Mouse (Mus musculus): ENCODE measurements at regions not wholly inside any gene's neighbourhood (a gene's known extent, or its start where the extent isn't known, plus 50 kb on each side); places are given as distances from the start of the nearest gene placed in this dataset.

DNA sequence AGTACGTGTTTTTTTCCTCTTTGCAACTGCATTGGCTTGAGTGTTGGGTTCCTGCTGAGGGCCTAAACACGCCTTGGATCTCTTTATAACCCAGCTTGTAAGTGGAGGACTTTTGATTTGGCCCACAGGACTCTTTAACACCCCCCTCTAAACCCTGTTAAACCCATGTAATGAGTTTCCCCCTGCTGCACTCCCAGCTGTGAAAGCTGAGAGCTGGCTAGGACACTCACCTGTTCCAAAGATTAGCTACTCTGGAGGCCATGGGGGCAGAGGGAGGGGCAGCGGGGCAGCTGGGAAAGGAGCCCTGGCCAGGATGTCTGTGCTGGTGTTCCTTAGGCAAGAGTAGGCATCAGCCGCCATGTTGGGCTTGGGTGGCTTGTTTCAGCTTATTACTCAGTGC, 128.7 kb upstream of the Irx3 start:
- Histone ChIP-seq H3K4me1 (replicated peaks) (no peaks in the 10 kb centered on the region), H3K36me3 (replicated peaks) (no peaks in the 10 kb centered on the region), H3K27me3 (peaks cover 13% of the 10 kb centered on the region; the same call in 1 of the 2 replicates), H3K4me3 (replicated peaks) (no peak overlapping the region), H3K9ac (no peak overlapping the region), H3K9me3 (replicated peaks) (no peaks in the 10 kb centered on the region), H3K27ac (replicated peaks) (no peak overlapping the region), H3K4me2 (no peak overlapping the region)
- WGBS (ENCODE audit: insufficient replicate concordance): 55% methylated on average over 4 of the region's 4 CpGs
- no peak for ATAC-seq (ENCODE audit: insufficient read depth)

DNA sequence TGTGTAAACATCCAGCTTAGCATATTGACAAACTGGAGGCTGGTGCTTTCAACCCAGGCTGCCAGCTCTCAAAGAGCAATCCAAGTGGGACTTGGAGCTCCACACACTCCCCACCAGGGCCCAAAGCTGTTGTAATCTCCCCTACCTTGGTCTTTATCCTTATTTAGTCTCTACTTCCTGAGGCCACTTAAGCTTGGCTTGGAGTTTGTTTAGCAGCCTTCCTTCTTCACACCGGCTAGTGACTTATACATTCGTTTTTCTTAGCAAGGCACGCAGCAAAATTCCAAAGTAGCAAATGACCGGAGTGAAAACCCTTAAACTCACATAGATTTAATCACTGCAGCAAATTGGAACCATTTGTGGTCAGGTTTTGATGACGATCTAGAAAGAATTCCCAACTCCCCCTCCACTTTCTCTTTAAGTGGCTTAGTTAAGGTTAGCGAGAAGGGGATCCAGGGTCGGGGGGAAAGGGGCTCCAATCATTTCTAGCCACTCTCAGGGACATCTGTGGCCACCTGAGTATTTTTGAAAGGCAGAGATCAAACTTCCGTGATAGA, 124.2 kb upstream of the Irx3 start:
- no peak overlapping the region for H3K9ac ChIP-seq
- peaks cover 13% of the 10 kb centered on the region; the same call in 1 of the 2 replicates for H3K27me3 ChIP-seq
- 57% methylated on average over 8 of the region's 8 CpGs for WGBS (ENCODE audit: insufficient replicate concordance)
- no peak overlapping the region for H3K4me3 ChIP-seq (replicated peaks)
- no peak overlapping the region for H3K27ac ChIP-seq (replicated peaks)
- no peaks in the 10 kb centered on the region for H3K9me3 ChIP-seq (replicated peaks)
- no peak overlapping the region for H3K4me2 ChIP-seq
- ATAC-seq (ENCODE audit: insufficient read depth): no peak
- no peaks in the 10 kb centered on the region for H3K36me3 ChIP-seq (replicated peaks)
- peaks cover 9% of the 10 kb centered on the region; the same call in 1 of the 2 replicates for H3K4me1 ChIP-seq (replicated peaks)

DNA sequence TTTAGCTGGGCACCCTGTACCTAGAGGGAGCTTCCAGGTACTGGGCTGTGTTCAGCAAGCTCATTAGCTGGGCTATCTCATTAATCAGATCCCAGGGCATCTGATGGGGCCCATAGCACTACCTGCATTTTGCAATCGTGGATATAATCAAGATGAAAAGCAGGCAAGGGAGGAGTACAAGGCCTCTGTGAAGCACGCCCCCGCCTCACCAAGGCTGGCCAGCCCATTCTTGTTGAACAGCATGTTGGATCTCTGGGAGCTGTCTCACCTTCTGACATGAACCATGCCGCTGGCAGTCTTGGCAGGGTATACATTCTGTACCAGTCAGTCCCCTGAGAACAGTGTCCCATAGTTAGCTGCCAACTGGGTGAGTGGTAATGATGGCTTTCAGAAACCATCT, 122.3 kb upstream of the Irx3 start:
- WGBS (ENCODE audit: insufficient replicate concordance): 59% methylated on average over 4 of the region's 4 CpGs
- Histone ChIP-seq H3K4me1 (replicated peaks) (peaks cover 9% of the 10 kb centered on the region; the same call in 1 of the 2 replicates), H3K4me2 (no peak overlapping the region), H3K27ac (replicated peaks) (no peak overlapping the region), H3K9ac (no peak overlapping the region), H3K4me3 (replicated peaks) (no peak overlapping the region), H3K27me3 (peaks cover 13% of the 10 kb centered on the region; the same call in 1 of the 2 replicates), H3K36me3 (replicated peaks) (no peaks in the 10 kb centered on the region), H3K9me3 (replicated peaks) (no peaks in the 10 kb centered on the region)
- no peak for ATAC-seq (ENCODE audit: insufficient read depth)

DNA sequence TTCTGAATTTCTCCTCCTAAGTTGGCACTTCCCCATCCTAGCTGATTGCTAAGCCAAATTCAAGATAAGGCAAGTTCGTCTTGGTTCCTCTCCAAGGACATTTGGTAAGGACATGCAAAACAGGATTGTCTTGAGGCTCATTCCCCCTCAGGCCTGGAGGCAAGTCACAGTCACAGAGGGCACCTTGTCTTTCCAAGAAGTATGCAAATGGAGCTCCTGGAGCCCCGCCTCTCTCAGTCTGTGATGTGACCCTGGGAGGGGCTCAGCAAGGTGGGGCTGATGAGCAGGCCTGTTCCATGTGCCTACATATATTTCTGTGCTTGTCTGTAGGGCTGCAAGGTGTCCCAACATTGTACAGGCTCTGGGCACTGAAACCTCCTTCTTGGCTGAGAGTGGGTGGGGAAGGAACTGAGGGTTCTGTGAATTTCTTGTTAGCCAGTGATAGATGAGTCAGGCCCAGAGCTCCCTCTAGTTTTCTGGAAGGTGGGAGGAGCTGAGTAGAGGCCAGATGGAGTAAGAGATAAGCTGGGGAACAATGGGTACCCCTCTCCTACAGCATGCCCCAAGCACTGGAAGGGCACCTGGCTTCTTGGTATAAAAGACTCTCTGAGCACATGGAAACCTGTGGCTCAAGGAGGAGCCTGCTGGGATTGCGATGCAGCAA, 120.5 kb upstream of the Irx3 start:
- 0 out of 2 replicates have a peak, but pooled peaks cover 2% of the 10 kb centered on the region for H3K27me3 ChIP-seq
- no peaks in the 10 kb centered on the region for H3K36me3 ChIP-seq (replicated peaks)
- H3K4me3 ChIP-seq (replicated peaks): no peak overlapping the region
- ATAC-seq (ENCODE audit: insufficient read depth): peak; percentile 40; the same call in 1 of the 2 replicates
- H3K4me2 ChIP-seq: no peak overlapping the region
- no peaks in the 10 kb centered on the region for H3K9me3 ChIP-seq (replicated peaks)
- 54% methylated on average over 3 of the region's 3 CpGs for WGBS (ENCODE audit: insufficient replicate concordance)
- H3K9ac ChIP-seq: no peak overlapping the region
- peaks cover 9% of the 10 kb centered on the region; the same call in 1 of the 2 replicates for H3K4me1 ChIP-seq (replicated peaks)
- no peak overlapping the region for H3K27ac ChIP-seq (replicated peaks)

DNA sequence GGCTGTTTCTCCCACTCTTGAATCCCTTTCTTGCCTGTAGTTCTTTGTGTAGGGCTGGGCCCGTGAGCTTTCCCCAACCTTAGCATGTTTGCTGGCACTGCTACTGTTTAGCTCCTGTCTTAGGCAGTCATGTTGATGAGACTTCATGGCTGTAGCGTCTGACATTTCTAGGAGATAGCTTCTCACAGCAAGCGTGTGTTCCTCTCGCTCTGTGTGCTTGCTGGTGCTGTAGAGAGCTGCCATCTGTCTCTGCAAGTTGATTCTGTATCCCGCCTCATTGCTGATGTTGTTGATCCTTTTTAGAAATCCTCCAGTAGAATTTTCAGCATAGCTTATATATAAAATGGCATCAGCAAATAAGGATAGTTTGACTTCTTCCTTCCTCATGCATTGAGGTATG, 116.0 kb upstream of the Irx3 start:
- Histone ChIP-seq H3K27me3 (no peaks in the 10 kb centered on the region), H3K9ac (no peak overlapping the region), H3K36me3 (replicated peaks) (no peaks in the 10 kb centered on the region), H3K4me3 (replicated peaks) (no peak overlapping the region), H3K27ac (replicated peaks) (no peak overlapping the region), H3K4me1 (replicated peaks) (peaks cover 9% of the 10 kb centered on the region; the same call in 1 of the 2 replicates), H3K4me2 (no peak overlapping the region), H3K9me3 (replicated peaks) (no peaks in the 10 kb centered on the region)
- ATAC-seq (ENCODE audit: insufficient read depth): no peak
- WGBS (ENCODE audit: insufficient replicate concordance): 64% methylated on average over 5 of the region's 5 CpGs

DNA sequence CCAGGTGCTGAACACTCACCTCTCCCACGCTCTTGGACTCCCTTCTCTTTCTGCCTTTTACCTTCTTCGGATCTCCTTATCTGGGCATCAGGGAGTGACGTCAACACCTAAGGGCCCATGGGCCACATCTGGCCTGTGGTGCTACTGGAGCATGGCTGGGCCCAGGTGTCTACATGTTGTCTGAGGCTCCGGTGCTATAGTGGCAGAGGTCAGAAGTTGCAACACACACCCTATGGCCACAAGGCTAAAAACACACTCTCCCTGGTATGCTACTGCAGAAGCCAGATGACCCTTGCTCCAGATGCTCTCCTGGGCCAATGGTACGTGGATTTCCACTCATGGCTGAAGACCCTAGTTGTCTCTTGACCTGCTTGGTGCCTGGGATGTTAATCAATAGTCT, 112.1 kb upstream of the Irx3 start:
- Histone ChIP-seq H3K4me2 (no peak overlapping the region), H3K36me3 (replicated peaks) (no peaks in the 10 kb centered on the region), H3K4me1 (replicated peaks) (no peaks in the 10 kb centered on the region), H3K9me3 (replicated peaks) (no peaks in the 10 kb centered on the region), H3K27ac (replicated peaks) (no peak overlapping the region), H3K9ac (no peak overlapping the region), H3K4me3 (replicated peaks) (no peak overlapping the region), H3K27me3 (no peaks in the 10 kb centered on the region)
- 63% methylated on average over 5 of the region's 5 CpGs for WGBS (ENCODE audit: insufficient replicate concordance)
- no peak for ATAC-seq (ENCODE audit: insufficient read depth)

DNA sequence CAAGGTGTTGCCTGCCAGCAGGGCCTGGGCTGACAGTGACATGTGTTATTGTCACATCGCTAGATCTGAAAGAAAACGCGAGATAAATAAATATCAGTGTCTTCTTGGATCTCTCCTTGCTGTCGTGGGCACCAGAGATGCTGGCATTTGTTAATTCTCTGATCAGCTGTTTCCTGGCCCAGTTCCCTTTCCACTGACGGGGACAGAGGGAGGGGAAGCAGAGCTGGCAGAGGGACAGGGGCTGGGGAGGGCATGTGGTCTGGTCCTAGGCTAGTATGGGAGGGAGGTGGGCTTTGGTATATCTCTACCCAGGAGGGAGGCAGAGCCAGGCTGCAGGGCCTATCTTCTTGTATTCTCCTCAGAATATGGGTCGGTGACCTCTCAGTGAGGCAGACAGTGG, 111.3 kb upstream of the Irx3 start:
- H3K9ac ChIP-seq: no peak overlapping the region
- H3K4me1 ChIP-seq (replicated peaks): no peaks in the 10 kb centered on the region
- no peak overlapping the region for H3K27ac ChIP-seq (replicated peaks)
- H3K36me3 ChIP-seq (replicated peaks): no peaks in the 10 kb centered on the region
- ATAC-seq (ENCODE audit: insufficient read depth): no peak
- no peaks in the 10 kb centered on the region for H3K9me3 ChIP-seq (replicated peaks)
- H3K4me2 ChIP-seq: no peak overlapping the region
- WGBS (ENCODE audit: insufficient replicate concordance): 41% methylated on average over 6 of the region's 6 CpGs
- H3K4me3 ChIP-seq (replicated peaks): no peak overlapping the region
- no peaks in the 10 kb centered on the region for H3K27me3 ChIP-seq

DNA sequence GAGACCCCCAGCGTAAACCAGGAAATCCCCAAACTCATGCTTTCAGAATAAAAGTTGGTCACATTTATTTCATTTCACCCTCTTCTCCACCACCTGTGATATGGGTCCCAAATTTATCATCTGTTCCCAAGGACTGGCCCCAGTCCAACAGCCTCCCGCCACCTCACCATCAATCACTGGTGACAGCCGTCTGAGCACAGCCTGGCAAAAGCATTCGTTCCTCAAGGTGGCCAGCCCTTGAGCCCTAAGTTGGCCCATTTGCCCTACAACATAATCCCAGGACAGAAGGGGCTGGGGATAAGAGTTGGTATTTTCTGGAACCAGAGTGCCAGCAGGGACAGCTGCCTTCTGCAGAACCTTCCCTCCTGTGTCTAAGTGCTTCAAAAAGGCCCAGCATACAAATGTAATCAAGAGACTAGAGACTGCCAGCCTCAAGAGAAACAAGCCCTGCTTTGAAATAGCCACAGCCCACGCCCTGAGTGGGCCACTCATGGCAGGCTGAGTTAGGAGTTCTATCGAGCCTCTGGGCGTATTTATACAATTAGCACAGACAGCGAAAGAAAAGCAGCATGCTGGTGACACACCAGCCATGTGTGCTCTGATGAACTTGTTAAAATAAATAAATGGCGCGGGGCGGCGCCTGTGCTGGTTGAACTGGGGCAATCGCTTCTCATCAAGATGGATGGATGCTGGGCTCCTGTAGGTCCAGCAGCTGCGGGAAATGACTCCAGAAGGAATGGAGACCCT, 107.9 kb upstream of the Irx3 start:
- H3K27ac ChIP-seq (replicated peaks): no peak overlapping the region
- no peak for ATAC-seq (ENCODE audit: insufficient read depth)

DNA sequence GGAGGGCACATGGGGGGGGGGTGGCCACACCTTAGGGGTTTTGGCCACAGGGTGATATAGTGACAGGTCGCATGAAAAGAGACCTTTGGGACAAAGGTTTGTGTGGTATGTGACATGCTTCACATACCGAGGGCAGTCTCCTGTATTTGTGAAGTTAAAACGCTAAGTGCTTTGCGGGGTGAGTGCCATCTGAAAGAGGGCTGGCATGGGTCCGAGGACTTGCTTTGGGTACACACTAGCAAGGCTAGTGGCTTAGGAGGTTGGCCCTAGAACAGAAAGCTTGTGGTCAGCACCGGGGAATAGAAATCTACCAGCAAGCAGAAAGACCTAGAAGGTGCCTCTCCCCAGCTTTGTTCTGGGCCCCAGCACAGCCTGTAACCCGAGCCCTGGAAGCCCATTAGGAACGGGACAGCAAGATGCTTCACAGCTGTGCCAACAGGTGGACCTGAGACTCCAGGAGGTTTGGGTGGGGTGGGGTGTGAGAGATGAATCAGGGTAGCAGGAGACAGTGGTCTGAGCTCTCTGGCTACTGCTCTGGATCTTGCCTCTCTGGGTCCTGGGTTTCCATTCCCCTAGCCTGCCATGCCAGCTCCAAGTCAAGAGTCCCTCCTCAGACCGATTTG, 107.0 kb upstream of the Irx3 start:
- H3K4me3 ChIP-seq (replicated peaks): no peak overlapping the region
- H3K36me3 ChIP-seq (replicated peaks): no peaks in the 10 kb centered on the region
- H3K4me2 ChIP-seq: no peak overlapping the region
- no peaks in the 10 kb centered on the region for H3K4me1 ChIP-seq (replicated peaks)
- H3K9me3 ChIP-seq (replicated peaks): no peaks in the 10 kb centered on the region
- 59% methylated on average over 9 of the region's 9 CpGs for WGBS (ENCODE audit: insufficient replicate concordance)
- H3K27ac ChIP-seq (replicated peaks): no peak overlapping the region
- no peak overlapping the region for H3K9ac ChIP-seq
- H3K27me3 ChIP-seq: no peaks in the 10 kb centered on the region
- ATAC-seq (ENCODE audit: insufficient read depth): no peak

More for the DNA sequence above, 107.9 kb upstream of the Irx3 start:
- H3K4me2 ChIP-seq: no peak overlapping the region
- no peaks in the 10 kb centered on the region for H3K27me3 ChIP-seq
- H3K4me1 ChIP-seq (replicated peaks): no peaks in the 10 kb centered on the region
- no peaks in the 10 kb centered on the region for H3K9me3 ChIP-seq (replicated peaks)
- no peak overlapping the region for H3K9ac ChIP-seq
- WGBS (ENCODE audit: insufficient replicate concordance): 62% methylated on average over 14 of the region's 14 CpGs
- H3K36me3 ChIP-seq (replicated peaks): no peaks in the 10 kb centered on the region
- H3K4me3 ChIP-seq (replicated peaks): no peak overlapping the region

DNA sequence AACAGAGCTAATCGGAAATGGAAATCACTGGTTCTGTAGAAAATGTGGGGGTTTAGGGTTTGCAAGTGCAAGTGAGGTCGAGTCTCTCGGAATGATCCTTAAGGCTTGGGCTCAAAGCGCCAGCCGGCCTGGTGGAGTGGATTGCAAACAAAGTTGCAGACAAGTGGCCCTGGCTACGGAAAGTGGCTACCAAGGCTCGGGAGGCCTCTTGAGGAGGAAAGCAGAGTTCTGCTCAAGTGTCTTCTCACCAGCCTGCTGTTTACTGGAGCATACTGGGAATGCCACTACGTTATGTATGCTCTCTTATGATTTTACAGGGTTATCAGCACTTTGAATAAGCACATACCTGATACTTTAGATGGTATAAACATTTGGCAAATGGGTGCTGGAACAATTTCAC, 105.3 kb upstream of the Irx3 start:
- Histone ChIP-seq H3K36me3 (replicated peaks) (no peaks in the 10 kb centered on the region), H3K9ac (no peak overlapping the region), H3K4me2 (no peak overlapping the region), H3K4me1 (replicated peaks) (no peaks in the 10 kb centered on the region), H3K9me3 (replicated peaks) (no peaks in the 10 kb centered on the region), H3K4me3 (replicated peaks) (no peak overlapping the region), H3K27me3 (no peaks in the 10 kb centered on the region), H3K27ac (replicated peaks) (no peak overlapping the region)
- 64% methylated on average over 8 of the region's 8 CpGs for WGBS (ENCODE audit: insufficient replicate concordance)
- ATAC-seq (ENCODE audit: insufficient read depth): no peak

Measured in liver, embryonic 15.5 days (tissue).